Mouse (Mus musculus): ENCODE data around the gene Brms1. TPM values are rescaled to one million over a fixed set of nuclear protein-coding genes. Genes with fewer than 3 reads are reported as not detected.

Gene Brms1
- polyA plus RNA-seq, 1 experiment from 2014 or later: 86.8 TPM

DNA sequence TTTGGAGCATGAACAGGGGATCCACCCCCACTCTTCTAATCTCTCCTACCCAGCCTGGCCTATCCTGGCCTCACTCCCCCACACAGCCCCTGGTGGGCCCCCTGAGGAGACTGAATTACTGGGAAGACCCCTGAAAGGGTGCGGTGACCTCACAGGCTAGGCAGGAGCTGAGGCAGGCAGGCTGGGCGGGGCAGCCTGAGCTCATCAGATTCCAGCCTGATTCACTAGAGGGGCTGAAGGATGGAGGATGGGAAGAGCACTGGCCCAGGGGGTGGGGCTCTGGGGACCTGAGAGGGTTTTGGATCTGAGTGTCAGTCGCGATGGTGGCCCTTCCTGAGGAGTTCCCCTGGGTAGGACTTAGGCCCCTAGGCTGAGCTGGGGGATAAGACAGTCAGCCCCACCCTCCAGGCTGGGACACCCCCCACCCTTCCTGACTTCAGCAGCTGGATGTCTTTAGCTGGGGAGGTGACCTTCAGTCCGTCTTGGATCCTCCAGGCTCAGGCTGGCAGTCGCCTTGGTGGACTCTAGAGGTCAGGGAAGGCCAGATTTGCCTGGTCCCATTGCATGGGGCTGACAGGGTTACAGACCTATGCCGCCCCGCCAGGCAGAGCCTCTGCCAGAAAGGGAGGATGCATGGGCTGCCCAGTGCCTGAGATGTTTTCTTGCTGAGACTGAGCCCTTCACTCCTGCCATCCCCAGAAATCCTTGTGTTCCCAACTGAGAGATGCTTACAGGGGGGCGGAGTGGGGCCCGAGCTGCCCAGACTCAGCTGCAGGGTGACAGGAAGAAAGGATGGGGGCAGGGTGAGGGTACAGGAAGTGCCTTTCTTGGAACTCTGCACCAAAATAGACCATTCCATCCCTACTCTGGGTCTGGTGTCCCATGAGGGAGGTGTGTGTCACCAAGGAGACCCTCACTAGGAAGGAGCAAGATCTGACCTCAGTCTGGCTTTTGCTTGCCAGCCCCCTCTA, 17.9 kb downstream of the Brms1 start:
- WGBS: 10% methylated on average over 10 of the region's 10 CpGs
- Histone ChIP-seq H3K36me3 (no peaks in the 10 kb centered on the region), H3K4me3 (no peak overlapping the region; the same call in 1 of the 2 replicates), H3K27me3 (ENCODE audit: insufficient read depth, poor library complexity, severe bottlenecking) (peaks cover 27% of the 10 kb centered on the region), H3K4me1 (replicated peaks) (peaks cover 59% of the 10 kb centered on the region), H3K9me3 (no peaks in the 10 kb centered on the region), H3K27ac (peak overlapping the region; percentile 64)
- DNase-seq (ENCODE audit: low spot score): peak; percentile 20

DNA sequence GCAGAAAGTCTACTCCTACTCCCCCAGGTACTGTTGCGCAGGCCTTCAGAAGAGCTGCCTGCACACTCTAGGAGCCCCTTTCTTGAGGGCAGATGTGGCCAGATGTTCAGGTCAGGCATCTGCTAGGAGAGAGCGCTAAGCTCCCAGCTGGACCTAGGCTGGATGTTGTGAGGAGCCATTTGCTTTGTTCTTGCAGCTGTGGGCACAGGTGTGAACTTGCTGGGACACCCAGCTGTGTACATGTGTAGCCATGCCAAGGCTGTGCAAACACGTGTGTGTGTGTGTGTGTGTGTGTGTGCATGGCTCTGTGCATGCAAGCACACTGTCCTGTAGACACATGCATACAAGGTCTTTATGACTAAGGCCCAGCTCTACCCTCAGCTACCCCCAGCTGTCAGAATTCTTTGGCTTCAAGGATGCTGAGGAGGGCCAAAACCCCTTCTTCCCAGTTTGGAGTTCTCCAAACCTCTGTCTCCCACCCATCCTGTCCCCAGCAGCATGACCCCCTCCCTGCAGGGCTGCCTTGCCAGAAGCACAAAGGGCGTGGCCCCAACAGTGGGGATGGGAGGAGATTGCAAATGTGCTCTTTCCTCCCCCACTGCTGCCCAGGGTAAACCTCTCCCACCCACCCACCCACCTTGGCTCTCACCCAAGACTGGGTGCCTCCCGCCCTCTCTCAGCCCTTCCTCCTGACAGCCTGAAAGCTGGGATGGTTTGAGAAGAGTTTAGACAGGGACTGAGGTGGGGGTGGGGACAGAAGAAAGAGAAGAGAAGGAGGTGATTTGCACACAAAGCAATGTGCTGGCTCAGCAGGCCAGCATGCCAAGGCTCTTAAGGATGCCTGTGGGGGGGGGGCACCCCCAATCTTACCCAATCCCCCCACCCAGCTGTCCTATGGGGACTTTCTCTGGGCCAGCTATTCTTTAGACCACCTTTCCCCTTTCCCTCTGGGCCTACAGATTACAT, 19.5 kb downstream of the Brms1 start:
- Histone ChIP-seq H3K36me3 (no peaks in the 10 kb centered on the region), H3K9me3 (no peaks in the 10 kb centered on the region), H3K4me1 (replicated peaks) (peaks cover 72% of the 10 kb centered on the region), H3K27ac (peak overlapping the region; percentile 64), H3K27me3 (ENCODE audit: insufficient read depth, poor library complexity, severe bottlenecking) (peaks cover 24% of the 10 kb centered on the region), H3K4me3 (no peak overlapping the region)
- WGBS: 40% methylated on average over 5 of the region's 5 CpGs
- DNase-seq (ENCODE audit: low spot score): no peak

DNA sequence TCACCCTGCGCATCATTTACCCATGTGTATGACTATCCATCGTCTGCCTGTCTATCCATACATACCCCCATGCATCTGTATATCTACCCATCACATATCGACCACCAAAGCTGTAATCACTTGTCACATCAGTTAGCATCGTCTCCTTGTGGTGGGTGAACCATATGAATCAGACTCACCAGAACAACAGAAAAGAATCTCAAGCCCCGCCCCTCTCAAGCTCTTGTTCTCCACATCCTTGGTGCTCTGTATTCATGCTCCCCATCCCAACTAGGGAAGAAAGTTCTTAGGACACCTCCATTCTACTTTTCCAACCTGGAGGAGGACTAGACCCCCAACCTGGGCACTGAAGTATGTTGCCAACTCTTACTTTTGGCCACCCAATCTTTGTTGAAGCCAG, 20.9 kb downstream of the Brms1 start:
- DNase-seq (ENCODE audit: low spot score): no peak
- peaks cover 38% of the 10 kb centered on the region for H3K27me3 ChIP-seq (ENCODE audit: insufficient read depth, poor library complexity, severe bottlenecking)
- peaks cover 65% of the 10 kb centered on the region for H3K4me1 ChIP-seq (replicated peaks)
- H3K36me3 ChIP-seq: no peaks in the 10 kb centered on the region
- H3K9me3 ChIP-seq: no peaks in the 10 kb centered on the region
- H3K4me3 ChIP-seq: no peak overlapping the region
- H3K27ac ChIP-seq: no peak overlapping the region
- WGBS: 88% methylated on average over 5 of the region's 5 CpGs

DNA sequence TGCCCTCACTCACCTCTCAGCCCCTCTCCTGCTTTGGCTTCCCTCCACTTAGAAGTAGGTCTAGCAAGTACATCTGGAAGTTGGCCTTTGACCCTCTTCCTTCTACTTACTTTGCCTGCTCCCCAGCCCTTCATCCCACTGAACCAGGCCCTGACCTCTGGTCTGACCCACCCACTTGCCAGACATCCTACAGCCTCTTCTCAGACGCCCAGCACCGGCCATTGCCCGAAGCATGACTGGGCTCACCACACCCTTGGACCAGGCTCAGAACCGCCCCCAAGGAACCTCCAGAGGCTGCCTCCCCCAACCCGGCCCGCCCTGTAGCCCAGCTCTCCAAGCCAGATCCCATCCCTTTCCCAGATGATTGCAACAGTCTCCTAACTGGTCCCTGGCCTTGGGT, 21.3 kb downstream of the Brms1 start:
- Histone ChIP-seq H3K4me1 (replicated peaks) (peaks cover 67% of the 10 kb centered on the region), H3K4me3 (no peak overlapping the region), H3K9me3 (no peaks in the 10 kb centered on the region), H3K36me3 (no peaks in the 10 kb centered on the region), H3K27me3 (ENCODE audit: insufficient read depth, poor library complexity, severe bottlenecking) (peaks cover 41% of the 10 kb centered on the region), H3K27ac (0 out of 2 replicates have a peak overlapping the region, but pooled peaks have one; percentile 13)
- 70% methylated on average over 6 of the region's 6 CpGs for WGBS
- DNase-seq (ENCODE audit: low spot score): no peak

DNA sequence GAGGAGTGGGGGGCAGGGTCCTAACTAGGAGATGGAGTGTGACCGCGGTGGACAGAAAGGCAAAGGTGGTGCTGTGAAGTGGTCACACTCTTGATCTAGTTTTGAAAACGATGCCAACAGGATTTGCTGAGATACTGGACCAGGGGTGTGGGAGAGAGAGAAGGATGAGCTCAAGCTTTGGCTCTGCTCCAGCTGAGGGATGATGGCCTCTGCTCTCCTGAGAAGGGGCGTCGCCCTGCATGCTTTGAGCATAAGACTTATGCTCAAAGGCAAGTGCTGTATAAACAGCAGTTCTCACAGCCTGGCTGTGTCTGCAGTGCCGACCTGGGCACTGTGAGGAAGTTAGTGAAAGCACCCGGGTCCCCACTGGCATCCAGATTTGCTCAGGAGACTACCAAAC, 23.9 kb downstream of the Brms1 start:
- DNase-seq (ENCODE audit: low spot score): no peak
- peak overlapping the region; percentile 54 for H3K27ac ChIP-seq
- H3K4me3 ChIP-seq: no peak overlapping the region
- 75% methylated on average over 7 of the region's 7 CpGs for WGBS
- peaks cover 57% of the 10 kb centered on the region for H3K27me3 ChIP-seq (ENCODE audit: insufficient read depth, poor library complexity, severe bottlenecking)
- H3K9me3 ChIP-seq: no peaks in the 10 kb centered on the region
- H3K4me1 ChIP-seq (replicated peaks): peaks cover 69% of the 10 kb centered on the region
- H3K36me3 ChIP-seq: no peaks in the 10 kb centered on the region

DNA sequence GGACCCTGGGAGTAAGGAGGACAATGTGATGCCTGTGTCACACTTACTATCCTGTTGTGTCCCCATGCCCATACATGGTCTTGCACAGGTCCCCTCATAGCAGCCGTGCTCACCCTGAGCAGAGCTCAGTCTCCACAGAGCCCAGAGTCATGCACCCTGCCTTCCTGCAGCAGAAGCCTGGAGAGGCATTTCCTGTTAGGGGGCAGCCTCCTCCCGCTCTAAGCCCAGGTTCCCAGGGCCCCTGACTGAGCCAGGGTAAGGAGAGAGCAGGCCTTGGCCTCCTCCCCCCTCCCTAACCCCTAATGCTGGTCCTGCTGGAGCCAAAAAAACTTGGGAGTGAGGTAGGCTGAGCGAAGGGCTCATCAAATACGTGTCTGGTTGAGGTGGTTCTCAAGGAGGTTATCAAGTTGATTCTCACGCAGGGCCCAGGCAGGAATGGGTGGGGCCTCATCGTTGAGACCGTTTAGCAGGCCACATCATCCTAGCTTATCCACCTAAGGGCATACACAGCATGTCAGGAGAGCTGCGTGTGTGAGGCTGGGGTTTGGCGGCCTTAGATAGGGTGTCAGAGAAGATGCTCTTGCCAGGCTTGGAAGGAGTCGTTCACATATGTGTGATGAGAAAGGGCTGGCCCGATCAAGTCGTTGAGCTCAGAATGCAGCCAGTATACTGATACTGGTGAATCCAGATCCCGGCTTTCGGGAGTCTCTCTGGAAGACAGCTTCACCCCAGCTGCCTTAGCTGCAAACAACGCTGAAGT, 26.1 kb downstream of the Brms1 start:
- DNase-seq (ENCODE audit: low spot score): no peak
- Histone ChIP-seq H3K4me3 (peak overlapping the region; percentile 61), H3K36me3 (no peaks in the 10 kb centered on the region), H3K4me1 (replicated peaks) (peaks cover 75% of the 10 kb centered on the region), H3K27me3 (ENCODE audit: insufficient read depth, poor library complexity, severe bottlenecking) (peaks cover 69% of the 10 kb centered on the region), H3K9me3 (no peaks in the 10 kb centered on the region), H3K27ac (peak overlapping the region; percentile 88)
- 15% methylated on average over 15 of the region's 15 CpGs for WGBS

GRCm38 (mm10) chr19:5067867-5068569, 26.9 kb downstream of the Brms1 start, which contains the start of gene Cd248:
Gene Cd248 (plus strand): TSS chr19:5068078.
- Histone ChIP-seq H3K9me3 (no peaks in the 10 kb centered on the region), H3K27ac (peak within 1 kb of the TSS; percentile 88), H3K27me3 (ENCODE audit: insufficient read depth, poor library complexity, severe bottlenecking) (peaks cover 69% of the 10 kb centered on the region), H3K36me3 (no peaks in the 10 kb centered on the region), H3K4me1 (replicated peaks) (peaks cover 76% of the 10 kb centered on the region), H3K4me3 (peak within 1 kb of the TSS; percentile 61)
- 1% methylated on average over 56 of the region's 56 CpGs for WGBS
- peak; percentile 74 for DNase-seq (ENCODE audit: low spot score)

DNA sequence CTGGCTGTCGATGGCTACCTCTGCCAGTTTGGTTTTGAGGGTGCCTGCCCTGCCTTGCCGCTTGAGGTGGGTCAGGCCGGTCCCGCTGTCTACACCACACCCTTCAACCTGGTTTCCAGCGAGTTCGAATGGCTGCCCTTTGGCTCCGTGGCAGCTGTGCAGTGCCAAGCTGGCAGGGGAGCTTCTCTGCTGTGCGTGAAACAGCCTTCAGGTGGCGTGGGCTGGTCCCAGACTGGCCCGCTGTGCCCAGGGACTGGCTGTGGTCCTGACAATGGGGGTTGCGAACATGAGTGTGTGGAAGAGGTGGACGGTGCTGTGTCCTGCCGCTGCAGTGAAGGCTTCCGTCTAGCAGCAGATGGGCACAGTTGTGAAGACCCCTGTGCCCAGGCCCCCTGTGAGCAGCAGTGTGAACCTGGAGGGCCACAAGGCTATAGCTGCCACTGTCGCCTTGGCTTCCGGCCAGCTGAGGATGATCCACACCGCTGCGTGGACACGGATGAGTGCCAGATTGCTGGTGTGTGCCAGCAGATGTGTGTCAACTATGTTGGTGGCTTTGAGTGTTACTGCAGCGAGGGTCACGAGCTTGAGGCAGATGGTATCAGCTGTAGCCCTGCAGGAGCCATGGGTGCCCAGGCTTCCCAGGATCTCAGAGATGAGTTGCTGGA, 27.5 kb downstream of the Brms1 start:
- Histone ChIP-seq H3K4me3 (peak overlapping the region; percentile 61), H3K4me1 (replicated peaks) (peaks cover 76% of the 10 kb centered on the region), H3K36me3 (no peaks in the 10 kb centered on the region), H3K27me3 (ENCODE audit: insufficient read depth, poor library complexity, severe bottlenecking) (peaks cover 71% of the 10 kb centered on the region), H3K9me3 (no peaks in the 10 kb centered on the region), H3K27ac (peak overlapping the region; percentile 88)
- no peak for DNase-seq (ENCODE audit: low spot score)
- 38% methylated on average over 21 of the region's 21 CpGs for WGBS

DNA sequence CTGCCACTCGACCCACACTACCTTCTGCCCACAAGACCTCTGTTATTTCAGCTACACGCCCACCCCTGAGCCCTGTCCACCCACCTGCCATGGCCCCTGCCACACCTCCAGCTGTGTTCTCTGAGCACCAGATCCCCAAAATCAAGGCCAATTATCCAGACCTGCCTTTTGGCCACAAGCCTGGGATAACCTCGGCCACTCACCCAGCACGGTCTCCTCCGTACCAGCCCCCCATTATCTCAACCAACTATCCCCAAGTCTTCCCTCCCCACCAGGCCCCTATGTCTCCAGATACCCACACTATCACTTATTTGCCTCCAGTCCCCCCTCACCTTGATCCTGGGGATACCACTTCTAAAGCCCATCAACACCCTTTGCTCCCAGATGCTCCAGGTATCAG, 28.3 kb downstream of the Brms1 start:
- H3K36me3 ChIP-seq: no peaks in the 10 kb centered on the region
- peak overlapping the region; percentile 90; the same call in 1 of the 2 replicates for H3K27ac ChIP-seq
- no peaks in the 10 kb centered on the region for H3K9me3 ChIP-seq
- peaks cover 74% of the 10 kb centered on the region for H3K4me1 ChIP-seq (replicated peaks)
- 83% methylated on average over 5 of the region's 5 CpGs for WGBS
- peak overlapping the region; percentile 61 for H3K4me3 ChIP-seq
- no peak for DNase-seq (ENCODE audit: low spot score)
- H3K27me3 ChIP-seq (ENCODE audit: insufficient read depth, poor library complexity, severe bottlenecking): peaks cover 79% of the 10 kb centered on the region

DNA sequence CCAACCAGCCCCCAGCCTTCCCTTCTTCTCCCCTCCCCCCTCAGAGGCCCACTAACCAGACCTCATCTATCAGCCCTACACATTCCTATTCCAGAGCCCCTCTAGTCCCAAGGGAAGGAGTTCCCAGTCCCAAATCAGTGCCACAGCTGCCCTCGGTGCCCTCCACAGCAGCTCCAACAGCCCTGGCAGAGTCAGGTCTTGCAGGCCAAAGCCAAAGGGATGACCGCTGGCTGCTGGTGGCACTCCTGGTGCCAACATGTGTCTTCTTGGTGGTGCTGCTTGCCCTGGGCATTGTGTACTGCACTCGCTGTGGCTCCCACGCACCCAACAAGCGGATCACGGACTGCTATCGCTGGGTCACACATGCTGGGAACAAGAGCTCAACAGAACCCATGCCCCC, 28.8 kb downstream of the Brms1 start:
- peaks cover 69% of the 10 kb centered on the region for H3K4me1 ChIP-seq (replicated peaks)

GRCm38 (mm10) chr19:5071077-5071476, 29.9 kb downstream of the Brms1 start:
- Histone ChIP-seq H3K27me3 (ENCODE audit: insufficient read depth, poor library complexity, severe bottlenecking) (peaks cover 69% of the 10 kb centered on the region), H3K9me3 (no peaks in the 10 kb centered on the region), H3K36me3 (no peaks in the 10 kb centered on the region), H3K4me1 (replicated peaks) (peaks cover 64% of the 10 kb centered on the region), H3K27ac (peak overlapping the region; percentile 90), H3K4me3 (peak overlapping the region; percentile 61)
- WGBS: 6% methylated on average over 11 of the region's 11 CpGs
- no peak for DNase-seq (ENCODE audit: low spot score)

More for the DNA sequence above, 28.8 kb downstream of the Brms1 start:
- Histone ChIP-seq H3K9me3 (no peaks in the 10 kb centered on the region), H3K27ac (peak overlapping the region; percentile 90), H3K36me3 (no peaks in the 10 kb centered on the region), H3K27me3 (ENCODE audit: insufficient read depth, poor library complexity, severe bottlenecking) (peaks cover 80% of the 10 kb centered on the region), H3K4me3 (peak overlapping the region; percentile 61; the same call in 1 of the 2 replicates)
- no peak for DNase-seq (ENCODE audit: low spot score)
- 82% methylated on average over 7 of the region's 7 CpGs for WGBS

Data from hindbrain, embryonic 10.5 days (tissue).